Mouse (Mus musculus): Measurements from ENCODE around the gene Meltf. TPM values are rescaled to one million over a fixed set of nuclear protein-coding genes. Genes with fewer than 3 reads are reported as not detected.

The Meltf gene
- polyA plus RNA-seq (2012; fragmentation: generic; extraction: Trizol): under 1 TPM; 0.02 to 0.42 TPM

GRCm38 (mm10) chr16:31878573-31879257, at the start of gene Meltf:
Meltf (plus strand) TSS chr16:31878810.

GRCm38 (mm10) chr16:31933751-31934549, 55.3 kb downstream of the Meltf start, which contains the start of gene Pigz:
Pigz (plus strand) TSS chr16:31933851.

GRCm38 (mm10) chr16:31948345-31948774, 69.8 kb downstream of the Meltf start, which contains the start of the genes 0610012G03Rik and Ncbp2:
0610012G03Rik (minus strand) TSS chr16:31948494.
Ncbp2 (plus strand) TSS chr16:31948513.

Other genes with a start within 250 kb of the Meltf start
- 10 to 100 TPM in 1 of 2 experiments, under 1 TPM in 1; 0.62 to 10.9 TPM for gene Dlg1, start 215.4 kb upstream of the Meltf start, polyA plus RNA-seq (2012; fragmentation: generic; extraction: Trizol)
- under 1 TPM; 0.01 to 0.09 TPM for gene Pigz, start 55.0 kb downstream of the Meltf start, polyA plus RNA-seq (2012; fragmentation: generic; extraction: Trizol)
- 10 to 100 TPM; 66.5 to 82.2 TPM for gene 0610012G03Rik, start 69.7 kb downstream of the Meltf start, polyA plus RNA-seq (2012; fragmentation: generic; extraction: Trizol)
- gene Ncbp2, start 69.7 kb downstream of the Meltf start, polyA plus RNA-seq (2012; fragmentation: generic; extraction: Trizol): 10 to 100 TPM in 1 of 2 experiments, 1 to 10 TPM in 1; 8.7 to 30.5 TPM
- 1 to 10 TPM in 1 of 2 experiments, under 1 TPM in 1; 0.48 to 4.4 TPM for gene Senp5, start 124.5 kb downstream of the Meltf start, polyA plus RNA-seq (2012; fragmentation: generic; extraction: Trizol)
- gene Pak2, start 200.5 kb downstream of the Meltf start, polyA plus RNA-seq (2012; fragmentation: generic; extraction: Trizol): 10 to 100 TPM in 1 of 2 experiments, 1 to 10 TPM in 1; 1.7 to 11.9 TPM
- gene Pigx, start 220.9 kb downstream of the Meltf start, polyA plus RNA-seq (2012; fragmentation: generic; extraction: Trizol): 10 to 100 TPM; 12.1 to 35.1 TPM
- 10 to 100 TPM in 1 of 2 experiments, 1 to 10 TPM in 1; 1.7 to 13.2 TPM for gene Cep19, start 221.0 kb downstream of the Meltf start, polyA plus RNA-seq (2012; fragmentation: generic; extraction: Trizol)

Measured in C3H10T1/2 (cell line).